Mouse (Mus musculus): Measurements from ENCODE around the gene Asic4. TPM values are rescaled to one million over a fixed set of nuclear protein-coding genes. Genes with fewer than 3 reads are reported as not detected.

Asic4 gene
- polyA plus RNA-seq, 1 experiment: not detected

DNA sequence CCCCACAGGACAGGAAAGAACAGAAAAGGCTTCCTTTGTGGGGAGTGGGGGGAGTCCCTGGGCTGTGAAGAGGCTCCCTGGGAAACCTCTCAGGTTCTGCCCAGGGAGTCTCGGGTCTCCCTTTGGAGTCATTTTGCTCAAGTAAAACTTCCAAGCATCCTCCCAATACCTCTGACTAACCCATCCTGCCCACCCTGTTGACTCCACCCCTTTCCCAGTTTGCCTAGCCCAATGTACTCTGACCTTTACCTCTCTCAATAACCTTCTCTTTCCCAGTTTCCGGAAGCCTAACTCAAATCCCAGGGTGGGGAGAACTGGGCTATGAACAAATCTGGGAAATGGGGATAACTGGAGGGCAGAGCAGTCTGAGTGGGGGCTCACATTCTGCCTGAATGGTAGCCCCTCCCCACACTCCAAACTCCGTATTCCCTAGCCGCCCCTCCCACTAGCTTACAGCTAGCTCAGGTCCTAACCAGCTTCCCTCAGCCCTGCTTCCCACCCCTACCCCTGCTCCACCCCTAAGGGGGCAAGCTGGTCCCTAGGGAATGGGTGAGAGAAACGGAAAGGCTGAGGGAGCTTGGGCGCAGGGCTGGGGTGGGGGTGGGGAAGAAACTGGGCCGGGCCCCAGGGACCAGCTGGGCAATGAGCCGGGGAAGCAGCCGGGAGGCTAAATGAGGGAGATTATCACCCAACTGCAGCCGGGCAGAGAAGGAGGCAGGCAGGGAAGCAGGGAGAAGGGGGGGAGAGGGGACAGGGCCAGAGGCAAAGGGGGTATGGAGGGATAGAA is 2.8 kb upstream of the Asic4 start:
- peaks cover 93% of the 10 kb centered on the region for H3K4me1 ChIP-seq (ENCODE audit: control insufficient read depth, insufficient read depth, low read length)
- 0 out of 2 replicates have a peak overlapping the region, but pooled peaks have one; percentile 18 for H3K27ac ChIP-seq (ENCODE audit: insufficient read depth, low read depth, low read length)
- 16% methylated on average over 10 of the region's 10 CpGs for WGBS
- TF ChIP-seq CTCF (IDR thresholded peaks at IDR 0.05; ENCODE audit: insufficient read depth, low read depth, low read length) (no peak), POLR2A (IDR thresholded peaks at IDR 0.05; ENCODE audit: insufficient read depth, low read depth, low read length) (no peak)
- no peak overlapping the region for H3K4me3 ChIP-seq (ENCODE audit: insufficient read depth, low read depth, low read length)

DNA sequence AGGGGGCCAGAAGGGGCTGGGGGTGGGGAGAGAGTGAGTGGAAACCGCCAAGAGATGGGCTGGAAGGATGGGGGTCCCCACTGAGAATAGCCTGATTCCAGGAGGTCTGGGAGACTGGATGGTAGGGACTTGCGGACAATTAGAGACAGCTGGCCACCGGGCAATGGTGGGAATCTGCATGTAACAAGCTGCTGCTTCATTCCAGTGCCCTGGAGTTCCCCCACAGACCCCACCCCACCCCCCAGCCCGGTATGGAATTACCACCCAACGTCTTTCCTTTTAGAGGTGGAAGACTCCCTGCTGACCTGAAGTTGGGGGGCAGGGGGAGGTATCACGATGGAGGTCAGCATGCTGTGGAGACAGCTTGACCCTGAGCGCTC is 2.2 kb upstream of the Asic4 start:
- H3K27ac ChIP-seq (ENCODE audit: insufficient read depth, low read depth, low read length): no peak overlapping the region
- H3K4me1 ChIP-seq (ENCODE audit: control insufficient read depth, insufficient read depth, low read length): peaks cover 92% of the 10 kb centered on the region
- TF ChIP-seq POLR2A (IDR thresholded peaks at IDR 0.05; ENCODE audit: insufficient read depth, low read depth, low read length) (no peak), CTCF (IDR thresholded peaks at IDR 0.05; ENCODE audit: insufficient read depth, low read depth, low read length) (no peak)

DNA sequence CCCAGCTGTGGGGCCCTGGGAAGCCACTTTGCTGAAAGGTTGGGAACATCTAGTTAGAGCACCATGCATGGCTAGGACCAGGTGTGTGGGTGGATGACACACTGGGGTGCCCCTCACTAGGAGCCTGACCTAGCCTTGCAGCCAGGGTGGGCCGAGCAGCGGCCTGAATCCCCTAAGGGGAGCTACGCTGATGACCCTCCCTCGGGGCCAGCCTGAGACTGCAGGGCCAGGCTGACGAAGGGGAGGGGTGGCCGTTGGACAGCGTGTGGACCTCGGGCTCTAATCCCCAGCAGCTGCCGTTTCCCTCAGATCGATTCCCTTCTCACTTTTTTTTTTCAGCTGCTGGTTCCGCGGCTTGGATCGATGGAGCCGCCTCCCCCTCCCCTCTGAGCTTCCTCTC is 1.3 kb upstream of the Asic4 start:
- 13% methylated on average over 14 of the region's 14 CpGs for WGBS

More for the DNA sequence above, 2.2 kb upstream of the Asic4 start:
- WGBS: 18% methylated on average over 7 of the region's 7 CpGs
- H3K4me3 ChIP-seq (ENCODE audit: insufficient read depth, low read depth, low read length): no peak overlapping the region

DNA sequence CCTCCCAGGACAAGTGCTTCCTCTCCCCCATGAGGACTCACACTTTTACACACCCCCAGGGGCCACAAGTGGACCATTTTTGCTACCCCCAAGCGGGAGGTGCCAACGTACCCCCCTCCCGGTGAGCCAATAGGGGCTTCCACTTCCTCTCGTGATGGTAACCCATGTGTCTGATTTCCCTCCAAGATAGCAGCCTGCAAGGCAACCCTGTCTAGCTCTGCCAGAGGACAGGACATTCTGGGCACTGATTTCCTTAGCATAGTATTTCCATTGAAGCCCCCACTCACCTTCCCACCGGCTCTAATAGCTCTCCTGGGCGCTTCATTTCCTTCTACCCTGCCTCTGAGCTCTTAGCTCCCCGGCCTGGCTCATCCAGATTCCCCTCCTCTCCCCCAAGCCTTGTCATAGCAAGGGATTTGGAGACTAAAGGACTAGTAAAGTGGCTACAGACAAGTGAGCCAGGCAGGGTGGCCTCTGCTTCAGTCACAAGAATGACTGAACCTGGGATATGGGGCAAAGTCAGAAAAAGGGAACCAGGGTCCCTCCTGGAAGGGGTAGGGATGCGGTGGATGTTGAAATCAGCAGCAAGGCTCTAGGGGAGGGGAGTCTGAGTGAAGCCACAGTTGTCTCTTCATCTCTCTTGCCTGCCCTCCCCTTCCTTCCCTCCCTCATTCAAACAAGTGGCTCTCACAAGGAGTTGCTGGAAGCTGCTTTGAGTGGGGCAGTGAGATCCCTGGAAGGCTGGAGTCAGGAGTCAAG is 680 bp upstream of the Asic4 start:
- Histone ChIP-seq H3K4me3 (ENCODE audit: insufficient read depth, low read depth, low read length) (peak overlapping the region; percentile 36), H3K27ac (ENCODE audit: insufficient read depth, low read depth, low read length) (no peak overlapping the region), H3K4me1 (ENCODE audit: control insufficient read depth, insufficient read depth, low read length) (peaks cover 89% of the 10 kb centered on the region)
- 30% methylated on average over 8 of the region's 8 CpGs for WGBS
- TF ChIP-seq CTCF (IDR thresholded peaks at IDR 0.05; ENCODE audit: insufficient read depth, low read depth, low read length) (no peak), POLR2A (IDR thresholded peaks at IDR 0.05; ENCODE audit: insufficient read depth, low read depth, low read length) (no peak)

More for the DNA sequence above, 1.3 kb upstream of the Asic4 start:
- TF ChIP-seq POLR2A (IDR thresholded peaks at IDR 0.05; ENCODE audit: insufficient read depth, low read depth, low read length): no peak
- TF ChIP-seq CTCF (IDR thresholded peaks at IDR 0.05; ENCODE audit: insufficient read depth, low read depth, low read length): no peak
- H3K27ac ChIP-seq (ENCODE audit: insufficient read depth, low read depth, low read length): no peak overlapping the region
- peak overlapping the region; percentile 1; the same call in 1 of the 2 replicates for H3K4me3 ChIP-seq (ENCODE audit: insufficient read depth, low read depth, low read length)
- peaks cover 90% of the 10 kb centered on the region for H3K4me1 ChIP-seq (ENCODE audit: control insufficient read depth, insufficient read depth, low read length)

DNA sequence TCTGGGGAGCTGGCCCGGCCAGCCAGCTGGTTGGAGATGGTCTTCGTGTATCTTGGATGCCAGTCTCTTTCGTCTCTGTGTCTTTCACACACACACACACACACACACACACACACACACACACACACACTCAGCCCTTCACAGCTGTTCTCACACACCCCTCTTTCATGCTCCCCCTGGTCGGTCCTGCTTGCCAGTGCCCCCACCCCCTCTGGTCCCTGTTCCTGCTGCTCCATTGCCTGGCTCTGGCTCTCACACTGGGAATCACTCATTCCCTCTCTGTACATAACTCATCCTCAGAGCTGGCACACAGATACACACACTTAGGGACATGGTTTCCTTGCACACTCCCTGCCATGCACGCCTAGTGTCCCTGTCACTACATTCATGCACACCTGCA is 1.7 kb downstream of the Asic4 start:
- WGBS: 46% methylated on average over 5 of the region's 5 CpGs
- Histone ChIP-seq H3K27ac (ENCODE audit: insufficient read depth, low read depth, low read length) (0 out of 2 replicates have a peak overlapping the region, but pooled peaks have one; percentile 19), H3K4me1 (ENCODE audit: control insufficient read depth, insufficient read depth, low read length) (peaks cover 84% of the 10 kb centered on the region), H3K4me3 (ENCODE audit: insufficient read depth, low read depth, low read length) (peak overlapping the region; percentile 36)
- TF ChIP-seq CTCF (IDR thresholded peaks at IDR 0.05; ENCODE audit: insufficient read depth, low read depth, low read length): no peak
- no peak for TF ChIP-seq POLR2A (IDR thresholded peaks at IDR 0.05; ENCODE audit: insufficient read depth, low read depth, low read length)

DNA sequence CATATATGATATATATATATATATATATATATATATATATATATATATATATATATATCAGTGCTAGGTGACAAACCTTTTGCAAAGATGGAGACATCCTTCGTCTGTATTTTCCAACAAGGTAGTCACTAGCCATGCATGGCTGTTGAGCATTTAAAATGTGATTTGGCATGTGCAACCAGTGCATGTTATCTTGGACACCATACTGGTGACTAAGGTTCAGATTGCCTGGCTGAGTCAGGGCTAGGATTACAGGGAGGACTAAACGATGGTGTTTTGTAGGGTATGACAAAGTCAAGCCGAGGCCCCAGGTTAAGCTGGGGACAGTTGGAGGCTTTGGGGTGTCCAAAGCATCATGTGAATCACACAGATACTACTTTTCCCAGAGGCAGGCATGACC is 5.2 kb downstream of the Asic4 start:
- H3K27ac ChIP-seq (ENCODE audit: insufficient read depth, low read depth, low read length): 0 out of 2 replicates have a peak overlapping the region, but pooled peaks have one; percentile 12
- no peak overlapping the region for H3K4me3 ChIP-seq (ENCODE audit: insufficient read depth, low read depth, low read length)
- WGBS: 75% methylated on average over 3 of the region's 3 CpGs
- peaks cover 77% of the 10 kb centered on the region for H3K4me1 ChIP-seq (ENCODE audit: control insufficient read depth, insufficient read depth, low read length)
- TF ChIP-seq CTCF (IDR thresholded peaks at IDR 0.05; ENCODE audit: insufficient read depth, low read depth, low read length): no peak
- TF ChIP-seq POLR2A (IDR thresholded peaks at IDR 0.05; ENCODE audit: insufficient read depth, low read depth, low read length): no peak

DNA sequence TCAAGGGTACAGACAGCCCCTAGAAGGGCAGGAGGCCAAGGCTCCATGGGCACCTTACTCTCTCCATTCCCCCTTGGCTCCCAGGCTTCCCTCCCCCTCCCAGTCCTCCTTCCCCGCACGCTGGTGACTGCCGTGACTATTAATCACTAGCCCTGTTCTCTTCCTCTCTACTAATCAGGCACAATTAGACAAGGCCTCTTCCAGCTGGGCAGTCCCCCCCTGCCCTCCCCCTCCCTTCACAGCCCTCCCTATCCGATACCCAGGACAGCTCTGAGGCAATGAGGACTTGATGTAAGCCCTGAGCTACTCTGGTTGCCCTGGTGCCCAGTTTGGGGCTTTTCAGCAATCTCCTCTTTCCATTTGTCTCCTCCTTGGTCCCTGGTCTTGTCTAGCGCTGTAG is 5.7 kb downstream of the Asic4 start:
- Histone ChIP-seq H3K4me3 (ENCODE audit: insufficient read depth, low read depth, low read length) (no peak overlapping the region), H3K27ac (ENCODE audit: insufficient read depth, low read depth, low read length) (0 out of 2 replicates have a peak overlapping the region, but pooled peaks have one; percentile 12), H3K4me1 (ENCODE audit: control insufficient read depth, insufficient read depth, low read length) (peaks cover 73% of the 10 kb centered on the region)
- 15% methylated on average over 5 of the region's 5 CpGs for WGBS
- TF ChIP-seq CTCF (IDR thresholded peaks at IDR 0.05; ENCODE audit: insufficient read depth, low read depth, low read length) (no peak), POLR2A (IDR thresholded peaks at IDR 0.05; ENCODE audit: insufficient read depth, low read depth, low read length) (no peak)

DNA sequence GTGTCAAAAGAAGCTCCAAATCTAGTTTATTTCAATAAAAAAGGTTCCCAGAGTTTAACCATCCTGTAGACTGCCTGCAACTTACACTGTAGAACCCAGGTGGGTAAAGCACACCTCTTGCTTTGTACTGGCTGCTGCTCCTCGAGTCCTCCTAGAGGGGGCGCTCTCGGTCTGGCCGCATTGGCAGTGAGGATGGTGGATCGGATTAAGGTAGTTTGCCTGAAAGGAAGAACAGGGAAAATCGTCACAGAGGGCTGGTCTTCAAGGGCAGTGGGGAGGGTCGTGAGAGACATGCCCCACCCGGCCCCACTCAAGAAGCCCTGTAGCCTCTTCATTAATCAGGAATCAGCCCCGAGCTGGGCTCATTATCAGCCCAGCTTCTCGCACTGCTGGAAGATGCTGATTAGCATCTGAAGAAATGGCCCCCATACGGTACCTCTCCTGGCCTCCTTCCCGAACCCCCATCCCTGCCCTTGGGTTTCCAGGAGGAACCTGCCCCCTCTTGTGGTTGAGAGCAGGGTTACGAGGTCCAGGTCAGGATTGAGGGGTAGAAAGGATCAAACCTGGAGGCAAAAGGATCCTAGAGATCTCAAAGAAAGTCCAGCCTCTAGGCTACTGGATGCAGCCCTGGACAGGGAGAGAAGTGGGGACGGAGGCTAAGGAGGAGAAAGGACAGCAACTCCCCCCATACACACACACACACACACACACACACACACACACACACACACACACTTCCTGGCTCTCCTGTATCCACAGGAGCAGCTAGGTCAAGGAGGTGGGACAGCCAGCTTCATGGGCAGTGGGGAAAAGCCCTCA is 6.7 kb downstream of the Asic4 start:
- TF ChIP-seq POLR2A (IDR thresholded peaks at IDR 0.05; ENCODE audit: insufficient read depth, low read depth, low read length) (no peak), CTCF (IDR thresholded peaks at IDR 0.05; ENCODE audit: insufficient read depth, low read depth, low read length) (peak; percentile 49; the same call in 1 of the 2 replicates)
- H3K4me3 ChIP-seq (ENCODE audit: insufficient read depth, low read depth, low read length): no peak overlapping the region
- peaks cover 64% of the 10 kb centered on the region for H3K4me1 ChIP-seq (ENCODE audit: control insufficient read depth, insufficient read depth, low read length)
- H3K27ac ChIP-seq (ENCODE audit: insufficient read depth, low read depth, low read length): peak overlapping the region; percentile 41
- 27% methylated on average over 14 of the region's 14 CpGs for WGBS
